Mouse (Mus musculus) intestine, embryonic 15.5 days (tissue): ENCODE measurements around the gene Anln. TPM values are rescaled to one million over a fixed set of nuclear protein-coding genes. Genes with fewer than 3 reads are reported as not detected.
"Not testable (repeated sequence)": the region's sequence is repeated elsewhere in the genome, so short reads cannot be mapped to it uniquely, and the experiment has no call there.

Experiments
- ATAC-seq: fragments of 200-750 bp; cut with Nextera tagmentation; 2 replicates; pipeline ENCODE4 v1.8.0; 2017; ENCODE audit warnings: moderate TSS enrichment, moderate library complexity
- H3K27ac ChIP-seq: fragments of 300-500 bp; sonication (generic); 2 replicates; pipeline ENCODE4 v1.5.1; 2015; ENCODE audit warnings: mild to moderate bottlenecking, inconsistent platforms
- H3K27me3 ChIP-seq: fragments of 300-500 bp; sonication (generic); replicated peaks from 2 replicates; pipeline ENCODE4 v1.6.1; 2015; ENCODE audit warnings: inconsistent platforms
- H3K36me3 ChIP-seq: fragments of 300-500 bp; sonication (generic); 2 replicates; pipeline ENCODE4 v1.6.1; 2015; ENCODE audit warnings: inconsistent platforms
- H3K4me1 ChIP-seq: fragments of 300-500 bp; sonication (generic); replicated peaks from 2 replicates; pipeline ENCODE4 v1.6.1; 2015; ENCODE audit warnings: inconsistent platforms
- H3K4me2 ChIP-seq: fragments of 300-500 bp; sonication (generic); replicated peaks from 2 replicates; pipeline ENCODE4 v1.6.1; 2015; ENCODE audit warnings: mild to moderate bottlenecking, inconsistent platforms
- H3K4me3 ChIP-seq: fragments of 300-500 bp; sonication (generic); replicated peaks from 2 replicates; pipeline ENCODE4 v1.5.1; 2015; ENCODE audit warnings: inconsistent platforms
- H3K9ac ChIP-seq: fragments of 300-500 bp; sonication (generic); 2 replicates; pipeline ENCODE4 v1.6.1; 2015; ENCODE audit warnings: inconsistent platforms
- H3K9me3 ChIP-seq: fragments of 300-500 bp; sonication (generic); 2 replicates; pipeline ENCODE4 v1.6.1; 2016; ENCODE audit warnings: inconsistent platforms
- WGBS: fragments of 180-500 bp; shearing (Covaris S2); methylation state at CpG from one replicate; pipeline ENCODE4 v1.1.7; 2015; 5-methylcytosine and 5-hydroxymethylcytosine counted together
- polyA plus RNA-seq: library from polyadenylated mRNA; unstranded; fragments of >200 nt; fragmentation: Nextera tagmentation; extraction: Ambion mirVana; gene quantifications from 2 replicates; pipeline ENCODE4 v1.2.1, GENCODE M21; 2015

Gene Anln
- polyA plus RNA-seq, 1 experiment from 2014 or later, result 42.4 TPM

DNA sequence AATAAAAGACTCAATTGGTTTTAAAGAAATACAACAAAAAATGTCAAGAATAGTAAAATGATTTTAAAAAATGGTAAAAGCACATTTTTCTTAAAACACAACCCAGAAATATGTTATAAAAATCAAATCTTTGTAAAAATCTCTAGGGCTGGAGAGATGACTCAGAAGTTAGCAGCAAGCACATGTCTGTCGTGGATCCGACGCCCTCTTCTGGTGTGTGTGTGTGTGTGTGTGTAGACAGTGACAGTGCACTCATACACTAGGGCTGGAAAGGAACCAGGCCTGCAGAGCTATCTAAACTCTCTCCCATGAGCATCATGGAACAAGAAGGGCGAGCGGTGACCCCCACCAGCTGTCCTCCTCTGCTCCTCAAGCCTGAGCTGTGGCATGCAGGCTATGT is 35.5 kb downstream of the Anln start:
- Histone ChIP-seq H3K27ac (no peak overlapping the region), H3K9me3 (no peaks in the 10 kb centered on the region), H3K9ac (no peak overlapping the region), H3K4me3 (no peak overlapping the region), H3K36me3 (peaks cover 15% of the 10 kb centered on the region), H3K4me2 (no peak overlapping the region), H3K27me3 (no peaks in the 10 kb centered on the region), H3K4me1 (no peaks in the 10 kb centered on the region)
- no peak for ATAC-seq
- WGBS, result 90% methylated on average over 5 of the region's 5 CpGs

DNA sequence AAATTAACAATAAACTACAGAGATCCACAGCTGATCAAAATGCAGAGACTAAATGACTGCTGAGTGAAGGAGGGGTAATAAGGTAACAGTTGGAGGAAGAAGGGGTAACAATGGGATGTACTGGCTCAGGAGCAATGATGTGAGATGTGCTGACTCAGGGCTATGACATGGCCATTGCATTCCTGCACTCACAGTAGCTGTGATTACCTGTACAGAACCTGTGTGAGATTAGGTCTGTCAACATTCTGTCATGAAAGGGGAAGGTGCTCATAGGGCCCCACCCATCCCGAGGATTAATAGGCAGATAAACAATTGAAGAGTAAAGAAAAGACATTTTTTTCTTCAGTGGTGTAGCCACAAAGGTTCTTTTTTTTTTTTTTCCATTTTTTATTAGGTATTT is 48.7 kb downstream of the Anln start:
- Histone ChIP-seq H3K4me3 (no peak overlapping the region), H3K4me1 (no peaks in the 10 kb centered on the region), H3K9me3 (no peaks in the 10 kb centered on the region), H3K4me2 (no peak overlapping the region), H3K36me3 (peaks cover 20% of the 10 kb centered on the region), H3K27me3 (no peaks in the 10 kb centered on the region), H3K27ac (no peak overlapping the region), H3K9ac (no peak overlapping the region)
- no peak for ATAC-seq
- 83% methylated on average over 1 of the region's 1 CpGs for WGBS

DNA sequence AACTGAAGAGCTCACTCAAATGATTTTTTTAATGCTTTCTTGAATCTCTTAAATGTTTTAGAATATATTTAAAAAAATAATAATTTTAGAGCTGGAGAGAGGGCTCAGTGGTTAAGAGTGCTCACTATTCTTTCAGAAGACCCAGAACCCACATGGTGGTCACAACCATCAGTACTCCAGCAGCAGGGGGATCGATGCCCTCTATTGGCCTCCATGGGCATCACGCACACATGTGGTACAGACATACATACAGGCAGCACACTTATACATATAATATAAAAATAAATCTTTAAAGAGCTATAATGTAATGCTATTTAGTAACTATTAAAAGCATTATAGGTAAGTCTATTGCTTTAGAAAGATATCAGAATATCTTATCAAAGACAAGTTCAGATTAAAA is 51.8 kb downstream of the Anln start:
- Histone ChIP-seq H3K27me3 (no peaks in the 10 kb centered on the region), H3K9me3 (no peaks in the 10 kb centered on the region), H3K4me1 (no peaks in the 10 kb centered on the region), H3K27ac (no peak overlapping the region), H3K4me2 (no peak overlapping the region), H3K36me3 (peaks cover 38% of the 10 kb centered on the region), H3K9ac (no peak overlapping the region), H3K4me3 (no peak overlapping the region)
- ATAC-seq, result no peak
- WGBS, result 94% methylated on average over 2 of the region's 2 CpGs

DNA sequence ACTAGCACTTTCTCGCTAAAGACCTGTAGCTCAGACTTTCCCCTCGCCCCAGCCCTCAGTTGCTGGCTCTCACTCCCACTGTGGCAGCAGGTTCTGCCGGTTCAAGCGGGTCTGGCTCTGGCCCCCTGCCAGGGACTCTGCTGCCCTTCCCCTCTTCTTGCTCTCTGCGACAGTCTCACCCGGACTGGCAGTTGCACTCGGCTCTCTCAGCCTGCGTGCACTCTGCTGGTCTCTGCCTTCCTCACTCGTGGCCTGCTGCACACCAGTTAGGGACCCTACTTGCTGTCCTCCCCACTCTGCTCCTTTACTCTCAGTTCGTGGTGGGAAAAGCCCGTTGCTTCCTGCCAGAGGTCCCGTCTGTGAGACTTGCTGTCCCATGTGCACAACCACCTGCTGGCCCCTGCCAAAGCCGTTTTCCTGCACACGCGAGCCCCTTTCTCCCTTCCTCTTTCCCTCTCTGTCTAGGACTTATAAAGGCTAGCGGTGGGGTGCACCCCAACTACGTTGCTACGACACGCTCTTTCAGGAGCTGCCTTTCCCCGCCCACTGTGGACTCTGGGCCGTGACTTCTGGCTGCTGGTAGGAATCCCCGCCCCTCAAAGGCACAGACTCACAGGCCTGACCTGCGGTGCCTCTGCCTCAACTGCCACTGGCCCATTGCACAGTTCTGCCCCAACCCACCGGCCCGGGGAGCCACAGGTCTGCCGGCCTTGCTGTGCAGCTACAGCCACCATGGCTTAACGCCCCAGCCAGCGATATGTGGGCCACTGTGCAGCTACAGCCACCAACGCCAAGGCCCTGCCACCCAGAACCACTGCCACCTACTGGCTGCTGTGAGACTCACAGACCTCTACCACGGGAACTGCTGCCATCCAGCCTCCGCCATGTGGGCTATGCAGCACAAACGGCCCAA is 61.3 kb downstream of the Anln start:
- Histone ChIP-seq H3K27ac (peak overlapping the region; percentile 75), H3K4me2 (peak overlapping the region; percentile 97), H3K27me3 (no peaks in the 10 kb centered on the region), H3K9ac (peak overlapping the region; percentile 68), H3K36me3 (peaks cover 3% of the 10 kb centered on the region; the same call in 1 of the 2 replicates), H3K4me1 (peaks cover 10% of the 10 kb centered on the region), H3K9me3 (no peaks in the 10 kb centered on the region), H3K4me3 (peak overlapping the region; percentile 58)
- WGBS, result 1% methylated on average over 32 of the region's 32 CpGs
- ATAC-seq, result peak; percentile 98

DNA sequence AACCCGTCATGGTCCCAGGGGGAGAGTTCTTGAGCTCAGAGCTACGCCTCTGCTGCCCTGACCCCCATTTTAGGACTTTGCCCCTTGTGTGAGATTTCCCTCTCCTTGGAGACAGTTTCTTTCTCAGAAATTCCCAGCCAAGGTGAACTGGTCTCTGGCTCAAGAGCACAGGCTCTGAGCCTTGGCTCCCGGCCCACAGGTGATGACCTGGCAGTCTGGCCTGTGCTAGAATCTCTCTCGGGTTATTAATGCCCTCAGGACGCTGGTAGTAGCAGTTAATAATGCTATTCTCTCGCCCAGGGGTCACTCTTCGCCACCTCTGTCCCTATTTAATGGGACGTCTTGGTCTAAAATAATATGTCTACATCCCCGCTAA is 61.9 kb downstream of the Anln start:
- peak; percentile 34 for ATAC-seq
- Histone ChIP-seq H3K9ac (peak overlapping the region; percentile 68; the same call in 1 of the 2 replicates), H3K27me3 (no peaks in the 10 kb centered on the region)

DNA sequence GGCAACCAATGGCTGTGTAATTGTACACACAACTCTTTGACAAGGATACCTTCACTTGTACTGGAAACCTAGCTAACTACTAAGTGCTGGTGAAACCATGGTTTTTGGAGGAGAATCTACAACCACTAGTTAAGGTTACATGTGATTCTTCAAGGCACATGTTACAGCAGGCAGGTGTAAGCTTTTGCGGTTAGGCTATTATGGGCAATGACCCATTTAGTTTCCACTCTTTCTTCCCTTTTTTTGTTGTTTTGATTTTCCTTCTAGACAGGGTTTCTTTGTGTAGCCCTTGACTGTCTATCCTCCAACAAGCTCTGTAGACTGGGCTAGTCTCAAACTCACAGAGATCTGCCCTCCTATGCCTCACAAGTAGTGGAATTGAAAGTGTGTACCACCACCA is 64.4 kb downstream of the Anln start:
- H3K27ac ChIP-seq, result no peak overlapping the region
- H3K36me3 ChIP-seq, result no peaks in the 10 kb centered on the region
- 97% methylated on average over 1 of the region's 1 CpGs for WGBS
- H3K9me3 ChIP-seq, result no peaks in the 10 kb centered on the region
- H3K4me3 ChIP-seq, result no peak overlapping the region
- no peak overlapping the region for H3K4me2 ChIP-seq
- ATAC-seq, result no peak
- H3K27me3 ChIP-seq, result no peaks in the 10 kb centered on the region
- no peak overlapping the region for H3K9ac ChIP-seq
- peaks cover 10% of the 10 kb centered on the region for H3K4me1 ChIP-seq

More for the DNA sequence above, 61.9 kb downstream of the Anln start:
- H3K4me2 ChIP-seq, result peak overlapping the region; percentile 97
- H3K4me3 ChIP-seq, result peak overlapping the region; percentile 58; the same call in 1 of the 2 replicates
- H3K36me3 ChIP-seq, result no peaks in the 10 kb centered on the region
- H3K4me1 ChIP-seq, result peaks cover 10% of the 10 kb centered on the region
- WGBS, result 19% methylated on average over 9 of the region's 9 CpGs
- no peaks in the 10 kb centered on the region for H3K9me3 ChIP-seq
- H3K27ac ChIP-seq, result 0 out of 2 replicates have a peak overlapping the region, but pooled peaks have one; percentile 2

DNA sequence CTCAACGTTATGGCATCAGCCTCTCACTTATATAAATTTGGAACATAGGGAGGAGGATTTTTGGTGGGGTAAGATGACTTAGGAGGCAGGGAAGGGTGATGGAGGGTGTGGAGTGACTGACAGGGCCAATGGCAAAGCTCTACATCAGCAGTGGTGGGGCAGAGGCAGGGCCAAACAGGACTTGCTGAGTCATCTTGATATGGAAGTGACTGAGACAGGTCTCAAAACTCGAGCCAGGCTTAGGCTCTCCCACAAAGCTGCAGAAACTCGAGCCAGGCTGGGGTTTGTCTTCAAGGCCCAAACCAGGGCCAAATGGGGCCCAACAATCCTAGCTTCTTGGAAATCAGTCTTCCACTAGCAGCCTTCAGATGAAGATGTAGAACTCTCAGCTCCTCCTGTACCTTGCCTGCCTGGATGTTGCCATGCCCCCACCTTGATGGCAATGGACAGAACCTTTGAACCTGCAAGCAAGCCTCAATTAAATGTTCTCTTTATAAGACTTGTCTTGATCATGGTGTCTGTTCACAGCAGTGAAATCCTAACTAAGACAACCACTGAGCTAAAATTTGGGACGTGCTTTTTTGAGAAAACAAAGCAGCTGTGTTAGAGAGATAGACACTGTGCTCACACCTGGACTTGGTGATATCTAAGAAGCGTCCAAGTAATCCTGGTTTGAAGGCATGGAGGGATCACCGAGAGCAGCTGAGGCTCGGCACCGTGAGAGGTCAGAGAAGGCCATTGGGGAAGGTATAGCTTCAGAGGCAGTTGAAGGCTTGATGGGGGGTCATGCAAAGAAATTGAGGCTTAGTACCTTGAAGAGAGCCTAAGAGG is 66.4 kb downstream of the Anln start:
- Histone ChIP-seq H3K27me3 (no peaks in the 10 kb centered on the region), H3K4me2 (no peak overlapping the region), H3K4me1 (peaks cover 9% of the 10 kb centered on the region), H3K9me3 (no peaks in the 10 kb centered on the region), H3K36me3 (no peaks in the 10 kb centered on the region), H3K27ac (no peak overlapping the region), H3K9ac (no peak overlapping the region), H3K4me3 (no peak overlapping the region)
- 78% methylated on average over 8 of the region's 8 CpGs for whole genome bisulfite sequencing
- no peak for ATAC-seq

DNA sequence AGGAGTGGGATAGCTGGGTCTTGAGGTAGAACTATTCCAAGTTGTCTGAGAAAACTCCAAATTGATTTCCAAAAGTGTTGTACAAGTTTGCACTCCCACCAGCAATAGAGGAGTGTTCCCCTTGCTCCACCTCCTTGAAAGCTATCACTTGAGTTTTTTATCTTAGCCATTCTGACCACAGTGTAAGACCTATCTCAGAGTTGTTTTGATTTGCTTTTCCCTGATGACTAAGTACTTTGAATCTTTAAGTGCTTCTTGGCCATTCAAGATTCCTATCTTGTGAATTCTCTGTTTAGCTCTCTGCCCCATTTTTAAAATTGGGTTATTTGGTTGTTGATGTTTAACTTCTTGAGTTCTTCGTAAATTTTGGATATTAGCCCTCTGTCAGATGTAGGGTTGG is 69.9 kb downstream of the Anln start:
- no peak overlapping the region for H3K4me2 ChIP-seq
- no peaks in the 10 kb centered on the region for H3K4me1 ChIP-seq
- no peaks in the 10 kb centered on the region for H3K36me3 ChIP-seq
- no peaks in the 10 kb centered on the region for H3K9me3 ChIP-seq
- no peak for ATAC-seq
- WGBS, result 89% methylated on average over 1 of the region's 1 CpGs
- no peak overlapping the region for H3K4me3 ChIP-seq
- no peak overlapping the region for H3K9ac ChIP-seq
- no peak overlapping the region for H3K27ac ChIP-seq
- no peaks in the 10 kb centered on the region for H3K27me3 ChIP-seq

DNA sequence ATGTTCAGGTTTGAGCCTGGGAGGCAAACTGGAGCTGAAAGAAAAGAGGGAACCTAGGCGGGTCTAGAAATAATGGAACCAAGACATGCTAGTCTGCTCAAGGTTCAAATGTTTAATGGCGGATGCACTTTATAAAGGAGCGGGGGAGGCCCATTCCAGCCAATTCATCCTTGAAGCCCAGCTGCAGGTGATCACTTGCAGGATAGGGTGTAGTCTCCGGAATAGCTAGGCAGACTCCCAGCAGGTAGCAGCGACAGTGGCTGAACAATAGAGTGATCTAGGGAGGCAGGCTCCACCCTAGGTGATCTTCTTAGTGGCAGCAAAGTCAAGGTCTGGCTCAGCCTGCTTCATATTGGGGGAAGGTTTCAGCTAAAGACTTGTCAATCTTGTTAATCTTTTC is 72.9 kb downstream of the Anln start:
- H3K4me1 ChIP-seq, H3K4me2 ChIP-seq, H3K27ac ChIP-seq, H3K9ac ChIP-seq, H3K27me3 ChIP-seq, H3K9me3 ChIP-seq, ATAC-seq, H3K36me3 ChIP-seq, H3K4me3 ChIP-seq: not testable (repeated sequence)
- WGBS, result 74% methylated on average over 5 of the region's 5 CpGs

DNA sequence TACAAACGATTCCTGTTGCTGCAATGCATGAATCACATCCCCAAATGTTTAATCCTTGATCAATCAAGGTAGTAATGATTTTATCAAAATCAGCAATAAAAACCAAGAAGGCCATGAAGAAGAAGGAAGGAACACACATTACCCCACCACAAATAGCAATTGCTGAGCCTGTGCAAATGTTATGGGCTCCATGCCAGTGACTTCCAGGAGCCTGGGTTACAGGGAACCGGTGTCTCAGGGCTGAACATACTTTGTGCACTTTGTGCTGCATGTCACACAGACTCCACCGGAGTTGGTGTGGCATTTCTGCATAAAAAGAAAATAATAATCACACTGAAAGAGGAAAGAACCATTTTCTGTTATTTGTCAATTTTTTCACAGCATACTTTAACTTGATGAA is 74.9 kb downstream of the Anln start:
- 74% methylated on average over 3 of the region's 3 CpGs for WGBS
- no peak for ATAC-seq
- Histone ChIP-seq H3K4me2 (no peak overlapping the region), H3K27me3 (no peaks in the 10 kb centered on the region), H3K9me3 (no peaks in the 10 kb centered on the region), H3K4me1 (no peaks in the 10 kb centered on the region), H3K9ac (no peak overlapping the region), H3K27ac (no peak overlapping the region), H3K4me3 (no peak overlapping the region), H3K36me3 (no peaks in the 10 kb centered on the region)

DNA sequence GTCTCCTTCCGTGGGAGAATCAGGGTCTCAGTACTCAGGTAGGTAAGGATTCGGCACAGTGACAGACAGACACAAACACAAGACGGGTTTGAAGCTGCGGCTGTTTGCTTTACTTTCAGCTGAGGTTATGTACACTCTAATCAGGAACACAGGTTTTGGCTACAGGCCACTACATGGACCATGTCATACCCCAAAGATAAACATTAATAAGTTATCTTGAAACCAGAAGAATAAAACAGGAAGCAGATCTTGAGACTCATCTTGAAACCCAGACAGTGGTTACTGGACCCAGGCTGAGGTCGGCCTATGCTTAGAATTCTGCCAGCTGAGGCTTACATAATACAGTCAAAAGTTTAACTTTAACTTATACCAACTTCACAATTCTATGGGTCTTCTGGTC is 75.8 kb downstream of the Anln start:
- Histone ChIP-seq H3K4me1 (no peaks in the 10 kb centered on the region), H3K27me3 (no peaks in the 10 kb centered on the region), H3K9me3 (no peaks in the 10 kb centered on the region), H3K27ac (no peak overlapping the region), H3K4me3 (no peak overlapping the region), H3K9ac (no peak overlapping the region), H3K4me2 (no peak overlapping the region), H3K36me3 (no peaks in the 10 kb centered on the region)
- WGBS, result 71% methylated on average over 5 of the region's 5 CpGs
- no peak for ATAC-seq

DNA sequence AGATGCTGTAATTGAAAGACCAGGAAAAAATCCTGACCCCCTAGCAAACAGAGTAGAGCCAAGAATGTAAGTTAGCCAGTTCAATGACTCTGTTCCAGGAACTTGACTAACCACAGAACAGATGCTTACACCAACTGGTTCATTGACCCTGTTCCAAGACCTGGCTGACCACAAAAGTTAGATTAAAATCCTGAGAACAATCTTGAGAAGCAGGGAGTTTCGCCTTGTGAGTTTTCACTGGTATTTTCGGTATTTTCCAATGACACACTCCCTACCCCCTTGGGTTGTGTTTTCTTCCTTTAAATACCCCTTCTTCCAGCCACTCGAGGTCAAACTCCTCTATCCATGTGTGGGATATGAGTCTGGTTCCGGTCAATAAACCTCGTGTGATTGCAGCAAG is 79.3 kb downstream of the Anln start:
- WGBS, result 91% methylated on average over 5 of the region's 5 CpGs
- ATAC-seq, result no peak
- Histone ChIP-seq H3K4me1 (peaks cover 9% of the 10 kb centered on the region; the same call in 1 of the 2 replicates), H3K27ac (no peak overlapping the region), H3K9ac (no peak overlapping the region), H3K36me3 (no peaks in the 10 kb centered on the region), H3K4me2 (no peak overlapping the region), H3K27me3 (no peaks in the 10 kb centered on the region), H3K4me3 (no peak overlapping the region), H3K9me3 (no peaks in the 10 kb centered on the region)
